Mouse (Mus musculus) hindbrain, embryonic 16.5 days (tissue): ENCODE data around the gene Slc20a1. TPM values are rescaled to one million over a fixed set of nuclear protein-coding genes. Genes with fewer than 3 reads are reported as not detected.

Experiments used
- ATAC-seq: fragments of 200-750 bp; cut with Nextera tagmentation; 2 replicates; pipeline ENCODE4 v1.8.0; 2017; ENCODE audit warnings: moderate TSS enrichment, moderate library complexity
- H3K27ac ChIP-seq: fragments of 300-500 bp; sonication (generic); 2 replicates; pipeline ENCODE4 v1.5.1; 2014; ENCODE audit warnings: low read depth, mild to moderate bottlenecking, control low read depth, low read length, moderate library complexity
- H3K27me3 ChIP-seq: fragments of 300-500 bp; sonication (generic); replicated peaks from 2 replicates; pipeline ENCODE4 v1.6.1; 2014; ENCODE audit warnings: low read length; ENCODE audit not compliant: control insufficient read depth, insufficient read depth
- H3K36me3 ChIP-seq: fragments of 300-500 bp; sonication (generic); 2 replicates; pipeline ENCODE4 v1.6.1; 2014; ENCODE audit warnings: mild to moderate bottlenecking, low read length, moderate library complexity, mixed read lengths; ENCODE audit not compliant: control insufficient read depth, insufficient read depth
- H3K4me1 ChIP-seq: fragments of 300-500 bp; sonication (generic); 2 replicates; pipeline ENCODE4 v1.6.1; 2014; ENCODE audit warnings: low read depth, low read length; ENCODE audit not compliant: control insufficient read depth, insufficient read depth
- H3K4me2 ChIP-seq: fragments of 300-500 bp; sonication (generic); 2 replicates; pipeline ENCODE4 v1.6.1; 2014; ENCODE audit warnings: mild to moderate bottlenecking, low read length, control low read depth, moderate library complexity
- H3K4me3 ChIP-seq: fragments of 300-500 bp; sonication (generic); 2 replicates; pipeline ENCODE4 v1.5.1; 2014; ENCODE audit warnings: mild to moderate bottlenecking, low read length, control low read depth, moderate library complexity
- H3K9ac ChIP-seq: fragments of 300-500 bp; sonication (generic); 2 replicates; pipeline ENCODE4 v1.6.1; 2014; ENCODE audit warnings: low read depth, mild to moderate bottlenecking, control low read depth, low read length, moderate library complexity
- H3K9me3 ChIP-seq: fragments of 300-500 bp; sonication (generic); 2 replicates; pipeline ENCODE4 v1.6.1; 2014; ENCODE audit warnings: mild to moderate bottlenecking, low read length, moderate library complexity; ENCODE audit not compliant: control insufficient read depth
- WGBS: fragments of 180-500 bp; shearing (Covaris S2); extraction: QIAGEN DNeasy Blood & Tissue Kit; methylation state at CpG from one replicate; pipeline ENCODE4 v1.1.7; 2014; 5-methylcytosine and 5-hydroxymethylcytosine counted together
- polyA plus RNA-seq: library from polyadenylated mRNA; unstranded; fragments of >200 nt; fragmentation: Nextera tagmentation; extraction: Ambion mirVana; gene quantifications from 2 replicates; pipeline ENCODE4 v1.2.1, GENCODE M21; 2015

Gene Slc20a1
- polyA plus RNA-seq, 1 experiment from 2014 or later = 53.2 TPM

DNA sequence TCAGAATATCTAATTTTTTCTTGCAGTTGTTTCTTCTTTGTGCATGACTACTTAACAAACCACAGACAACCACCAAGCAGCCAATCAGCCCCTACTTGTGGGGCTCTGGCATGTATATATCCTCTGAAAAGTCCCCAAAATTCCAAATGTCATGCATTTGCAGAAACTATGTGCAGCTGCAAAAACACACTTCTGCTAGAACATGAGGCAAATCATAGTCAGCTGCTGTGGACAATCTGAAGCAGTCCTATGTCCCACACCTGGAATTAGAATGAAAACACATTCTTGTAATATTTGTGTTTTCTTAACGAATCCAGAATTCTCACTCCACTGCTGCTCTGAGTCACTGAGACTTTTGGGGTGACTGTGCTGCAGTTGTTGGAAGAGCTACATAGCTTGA is 13.7 kb upstream of the Slc20a1 start:
- no peaks in the 10 kb centered on the region for H3K27me3 ChIP-seq
- H3K36me3 ChIP-seq = no peaks in the 10 kb centered on the region
- H3K4me2 ChIP-seq = no peak overlapping the region
- H3K9me3 ChIP-seq = no peaks in the 10 kb centered on the region
- H3K9ac ChIP-seq = no peak overlapping the region
- H3K4me3 ChIP-seq = no peak overlapping the region
- H3K4me1 ChIP-seq = no peaks in the 10 kb centered on the region
- 78% methylated on average over 1 of the region's 1 CpGs for WGBS
- H3K27ac ChIP-seq = no peak overlapping the region
- no peak for ATAC-seq

DNA sequence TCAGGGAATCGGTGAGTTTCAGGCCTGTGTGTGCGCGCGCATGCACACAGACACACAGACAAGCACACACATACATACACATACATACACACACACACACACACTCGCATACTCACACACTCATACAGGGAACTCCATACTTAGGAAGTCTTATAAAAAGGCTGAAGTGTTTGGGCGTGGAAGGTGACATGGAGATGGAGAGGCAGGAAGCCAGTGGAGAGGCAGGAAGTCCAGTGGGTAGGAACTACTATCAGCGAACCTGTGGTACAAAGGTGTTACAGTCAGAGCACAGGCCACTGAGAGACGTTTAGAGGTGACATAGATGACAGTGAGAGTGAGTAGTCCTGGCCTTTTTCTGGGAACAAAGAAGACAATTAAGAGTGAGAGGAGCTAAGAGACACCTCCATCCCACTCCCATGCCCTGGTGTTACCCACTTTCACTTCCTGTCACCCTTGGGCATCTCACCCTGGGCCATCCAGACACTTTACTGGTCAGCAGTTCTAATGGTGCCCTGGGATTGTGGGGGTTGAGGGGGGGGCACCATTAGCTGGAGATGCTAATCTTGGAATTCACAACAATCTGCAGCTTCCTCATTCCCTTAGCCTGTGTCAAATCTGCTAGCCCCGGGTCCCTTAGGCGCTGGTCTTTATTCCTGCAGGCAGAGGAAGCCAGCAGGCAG is 12.8 kb upstream of the Slc20a1 start:
- Histone ChIP-seq H3K36me3 (no peaks in the 10 kb centered on the region), H3K27ac (no peak overlapping the region), H3K9ac (no peak overlapping the region), H3K27me3 (no peaks in the 10 kb centered on the region), H3K4me2 (no peak overlapping the region), H3K4me3 (no peak overlapping the region), H3K4me1 (no peaks in the 10 kb centered on the region), H3K9me3 (no peaks in the 10 kb centered on the region)
- 89% methylated on average over 10 of the region's 10 CpGs for WGBS
- ATAC-seq = no peak

- WGBS = 81% methylated on average over 5 of the region's 5 CpGs
- Histone ChIP-seq H3K27me3 (no peaks in the 10 kb centered on the region), H3K9ac (no peak overlapping the region), H3K4me1 (no peaks in the 10 kb centered on the region), H3K36me3 (no peaks in the 10 kb centered on the region), H3K27ac (no peak overlapping the region), H3K4me2 (no peak overlapping the region), H3K4me3 (no peak overlapping the region), H3K9me3 (no peaks in the 10 kb centered on the region)
- ATAC-seq = no peak
Observed at GRCm38 (mm10) chr2:129186291-129186919, 12.2 kb upstream of the Slc20a1 start.

DNA sequence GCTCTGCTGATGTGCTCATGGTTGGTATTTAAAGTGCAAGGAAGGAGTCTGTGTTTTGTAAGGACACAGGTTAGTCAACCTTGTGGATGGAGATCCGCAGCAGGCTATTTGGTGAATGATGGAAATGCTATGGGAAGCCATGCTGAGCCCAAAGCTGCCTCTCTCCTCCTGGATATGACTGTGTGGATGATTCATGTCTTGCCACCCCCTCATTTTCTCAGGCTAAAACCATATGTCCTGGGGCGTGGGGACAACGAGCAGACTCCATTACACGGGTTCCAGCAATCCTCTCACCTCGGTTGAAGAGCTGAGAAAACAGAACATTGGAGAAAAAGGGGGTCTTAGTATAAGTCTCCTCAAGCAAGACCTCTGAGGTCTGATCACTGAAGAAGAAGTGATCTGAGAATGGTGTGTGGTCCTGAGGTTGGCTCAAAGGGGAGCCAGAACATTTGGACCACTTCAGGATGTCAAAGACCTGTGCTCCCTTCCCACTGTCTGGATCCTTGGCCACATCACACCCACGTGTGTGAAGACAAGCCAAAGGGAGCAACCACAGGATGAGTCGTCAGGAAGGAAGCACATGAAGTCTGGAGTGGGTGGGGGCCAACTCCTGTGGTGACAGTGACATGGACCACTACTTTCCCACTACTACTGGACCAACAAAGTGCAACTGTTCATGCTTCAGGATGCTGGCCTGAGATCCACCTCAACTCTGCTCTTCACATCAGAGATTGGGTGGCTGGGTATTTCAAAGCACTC is 6.0 kb upstream of the Slc20a1 start:
- no peaks in the 10 kb centered on the region for H3K27me3 ChIP-seq
- H3K4me1 ChIP-seq = no peaks in the 10 kb centered on the region
- H3K27ac ChIP-seq = no peak overlapping the region
- H3K9me3 ChIP-seq = no peaks in the 10 kb centered on the region
- 88% methylated on average over 7 of the region's 7 CpGs for WGBS
- ATAC-seq = no peak
- no peaks in the 10 kb centered on the region for H3K36me3 ChIP-seq
- no peak overlapping the region for H3K9ac ChIP-seq
- H3K4me2 ChIP-seq = no peak overlapping the region
- H3K4me3 ChIP-seq = no peak overlapping the region

DNA sequence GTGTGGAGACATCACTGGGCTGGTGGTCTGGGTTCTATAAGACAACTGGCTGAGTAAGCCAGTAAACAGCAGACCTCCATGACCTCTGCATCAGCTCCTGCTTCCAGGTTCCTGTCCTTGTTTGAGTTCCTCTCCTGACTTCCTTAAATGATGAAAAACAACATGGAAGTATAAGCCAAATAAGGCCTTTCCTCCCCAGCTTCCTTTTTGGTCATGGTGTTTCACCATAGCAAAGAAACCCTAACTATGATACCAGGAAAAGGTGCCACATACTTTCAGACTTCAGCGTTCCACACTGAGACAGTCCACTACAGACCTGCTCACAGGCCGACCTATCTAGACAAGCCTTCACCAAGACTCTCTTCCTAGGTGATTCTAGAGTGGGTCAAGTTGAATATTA is 2.2 kb upstream of the Slc20a1 start:
- no peak for ATAC-seq
- WGBS = 95% methylated on average over 2 of the region's 2 CpGs
- H3K4me1 ChIP-seq = peaks cover 15% of the 10 kb centered on the region

DNA sequence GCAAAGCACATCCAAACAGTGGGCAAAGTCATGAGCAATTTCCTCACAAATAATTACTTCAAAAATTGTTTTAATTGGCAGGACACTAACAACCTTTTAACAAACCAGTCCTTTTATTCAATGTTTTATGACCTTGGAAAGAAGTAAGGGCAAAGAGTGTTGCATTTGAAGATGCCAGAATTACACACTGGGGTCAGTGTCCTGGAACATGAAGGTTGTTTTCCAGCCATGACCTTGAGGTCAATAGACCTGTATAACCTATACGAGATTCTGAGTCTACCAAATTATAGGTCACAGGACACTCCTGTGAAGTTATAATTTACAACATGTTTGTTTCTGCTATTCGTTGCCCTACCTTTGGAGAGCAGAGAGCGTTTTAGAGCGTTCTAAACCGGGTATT is 1.4 kb upstream of the Slc20a1 start:
- H3K27ac ChIP-seq = no peak overlapping the region
- H3K4me3 ChIP-seq = 0 out of 2 replicates have a peak overlapping the region, but pooled peaks have one; percentile 76
- H3K36me3 ChIP-seq = no peaks in the 10 kb centered on the region; the same call in 1 of the 2 replicates
- H3K4me1 ChIP-seq = peaks cover 19% of the 10 kb centered on the region
- no peak for ATAC-seq
- WGBS = 71% methylated on average over 5 of the region's 5 CpGs
- peak overlapping the region; percentile 72 for H3K4me2 ChIP-seq
- no peaks in the 10 kb centered on the region for H3K9me3 ChIP-seq
- no peak overlapping the region for H3K9ac ChIP-seq
- no peaks in the 10 kb centered on the region for H3K27me3 ChIP-seq

More for the DNA sequence above, 2.2 kb upstream of the Slc20a1 start:
- H3K27me3 ChIP-seq = no peaks in the 10 kb centered on the region
- H3K9me3 ChIP-seq = no peaks in the 10 kb centered on the region
- no peak overlapping the region for H3K4me3 ChIP-seq
- no peaks in the 10 kb centered on the region; the same call in 1 of the 2 replicates for H3K36me3 ChIP-seq
- H3K27ac ChIP-seq = no peak overlapping the region
- no peak overlapping the region for H3K4me2 ChIP-seq
- no peak overlapping the region for H3K9ac ChIP-seq

- peak; percentile 82; the same call in 1 of the 2 replicates for ATAC-seq
- no peaks in the 10 kb centered on the region; the same call in none of the 2 replicates for H3K36me3 ChIP-seq
- H3K4me3 ChIP-seq = peak overlapping the region; percentile 76
- 2% methylated on average over 32 of the region's 32 CpGs for WGBS
- no peaks in the 10 kb centered on the region for H3K9me3 ChIP-seq
- peak overlapping the region; percentile 81 for H3K9ac ChIP-seq
- H3K4me2 ChIP-seq = peak overlapping the region; percentile 72
- H3K4me1 ChIP-seq = peaks cover 19% of the 10 kb centered on the region
- H3K27me3 ChIP-seq = no peaks in the 10 kb centered on the region
- peak overlapping the region; percentile 94 for H3K27ac ChIP-seq
Observed at GRCm38 (mm10) chr2:129197843-129198435, 625 bp upstream of the Slc20a1 start.

DNA sequence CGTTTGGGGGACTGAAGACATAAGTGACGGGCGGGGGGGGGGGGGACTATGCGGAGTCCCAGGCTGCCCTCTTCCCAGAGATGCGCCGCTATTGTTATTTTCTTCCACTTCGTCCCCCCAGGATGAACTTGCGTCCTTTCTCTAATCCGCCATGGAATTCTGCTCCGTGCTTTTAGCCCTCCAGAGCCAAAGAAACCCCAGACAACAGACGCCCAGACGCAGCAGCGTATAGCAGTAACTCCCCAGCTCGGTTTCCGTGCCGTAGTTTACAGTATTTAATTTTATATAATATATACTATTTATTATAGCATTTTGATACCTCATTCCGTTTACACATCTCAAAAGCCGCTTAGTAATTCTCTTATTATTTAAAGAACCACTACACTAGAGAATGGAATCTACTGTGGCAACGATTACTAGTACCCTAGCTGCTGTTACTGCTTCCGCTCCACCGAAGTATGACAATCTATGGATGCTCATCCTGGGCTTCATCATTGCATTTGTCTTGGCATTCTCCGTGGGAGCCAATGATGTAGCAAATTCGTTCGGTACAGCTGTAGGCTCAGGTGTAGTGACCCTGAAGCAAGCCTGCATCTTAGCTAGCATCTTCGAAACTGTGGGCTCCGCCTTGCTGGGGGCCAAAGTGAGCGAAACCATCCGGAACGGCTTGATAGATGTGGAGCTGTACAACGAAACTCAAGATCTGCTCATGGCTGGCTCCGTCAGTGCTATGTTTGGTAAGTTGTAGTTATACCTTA is 943 bp downstream of the Slc20a1 start:
- ATAC-seq = no peak
- H3K4me2 ChIP-seq = peak overlapping the region; percentile 72

More for the DNA sequence above, 943 bp downstream of the Slc20a1 start:
- Histone ChIP-seq H3K9me3 (no peaks in the 10 kb centered on the region), H3K9ac (peak overlapping the region; percentile 89), H3K4me1 (peaks cover 19% of the 10 kb centered on the region), H3K4me3 (peak overlapping the region; percentile 76), H3K27ac (peak overlapping the region; percentile 94), H3K36me3 (peaks cover 5% of the 10 kb centered on the region), H3K27me3 (no peaks in the 10 kb centered on the region)
- 12% methylated on average over 28 of the region's 31 CpGs for WGBS
